Mouse (Mus musculus) heart, adult 2 months (tissue): ENCODE measurements at regions not wholly inside any gene's neighbourhood (a gene's known extent, or its start where the extent isn't known, plus 50 kb on each side); places are given as distances from the start of the nearest gene placed in this dataset.

Source experiments
- CTCF ChIP-seq: fragments of 200-600 bp; IDR thresholded peaks from 2 replicates; pipeline ENCODE4 v1.8.1; 2022; ENCODE audit warnings: antibody characterized with exemption, mild to moderate bottlenecking, moderate library complexity
- POLR2A ChIP-seq: fragments of 200-500 bp; IDR thresholded peaks from 2 replicates; pipeline ENCODE4 v1.6.1; 2011; ENCODE audit warnings: mild to moderate bottlenecking, low read depth, low read length, control low read depth; ENCODE audit not compliant: insufficient read depth

DNA sequence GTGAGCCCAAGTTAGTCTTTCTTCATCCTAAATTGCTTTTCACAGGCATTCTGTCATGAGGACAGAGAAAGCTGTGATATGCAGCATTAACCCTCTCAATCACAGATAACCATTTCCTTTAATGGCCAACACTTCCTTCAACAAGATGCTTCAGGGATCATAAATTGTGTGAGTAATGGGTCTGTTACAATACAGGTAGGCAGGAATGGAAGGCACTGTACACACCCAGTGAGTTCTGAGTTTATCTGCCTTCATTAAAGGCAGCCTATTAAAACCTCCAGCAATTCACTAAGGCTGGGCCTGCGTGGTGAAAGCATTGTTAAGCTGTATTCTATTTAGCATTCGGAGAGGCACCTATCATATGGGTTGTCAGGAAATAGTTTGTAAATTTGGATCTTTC lies 248.2 kb upstream of the Htr2a start:
- TF ChIP-seq POLR2A (no peak), CTCF (no peak)
